Mouse (Mus musculus) T-cell, adult 66 days (primary cell): ENCODE measurements around the gene Lrrc49. TPM values are rescaled to one million over a fixed set of nuclear protein-coding genes. Genes with fewer than 3 reads are reported as not detected.

Source experiments
- total RNA-seq, 2 experiments: library from RNA; stranded (reverse); gene quantifications; 3 replicates in 1 of 2; 4 replicates in 1 of 2; pipeline ENCODE4 v1.2.4; 2023

The Lrrc49 gene
- under 1 TPM in 1 of 2 experiments, not detected in 1; 0.33 TPM for total RNA-seq

GRCm38 (mm10) chr9:60687891-60688324 lies at the start of gene Lrrc49:
TSS of gene Lrrc49 (minus strand) at chr9:60688158.

GRCm38 (mm10) chr9:60712771-60713541 lies 25.0 kb upstream of the Lrrc49 start, which contains the start of gene Larp6:
TSS of gene Larp6 (plus strand) at chr9:60712989.

GRCm38 (mm10) chr9:60521806-60522264 lies 166.1 kb downstream of the Lrrc49 start, which contains the start of gene Thsd4:
TSS of gene Thsd4 (minus strand) at chr9:60522046.

Other genes with a start within 250 kb of the Lrrc49 start
- not detected for gene Thsd4, start 166.1 kb downstream of the Lrrc49 start, total RNA-seq
- gene Larp6, start 24.8 kb upstream of the Lrrc49 start, total RNA-seq: not detected
- not detected for gene Uaca, start 106.4 kb upstream of the Lrrc49 start, total RNA-seq